Mouse (Mus musculus) right cerebral cortex, adult 2 months (tissue): ENCODE measurements at regions not wholly inside any gene's neighbourhood (a gene's known extent, or its start where the extent isn't known, plus 50 kb on each side); places are given as distances from the start of the nearest gene placed in this dataset.
"Not testable (repeated sequence)": the region's sequence is repeated elsewhere in the genome, so short reads cannot be mapped to it uniquely, and the experiment has no call there.

ENCODE experiments used
- DNase-seq, 2 experiments: peaks; one replicate each; pipeline ENCODE4 v3.0.0; 2021 to 2022; ENCODE audit warnings: low spot score in 2 of 2

DNA sequence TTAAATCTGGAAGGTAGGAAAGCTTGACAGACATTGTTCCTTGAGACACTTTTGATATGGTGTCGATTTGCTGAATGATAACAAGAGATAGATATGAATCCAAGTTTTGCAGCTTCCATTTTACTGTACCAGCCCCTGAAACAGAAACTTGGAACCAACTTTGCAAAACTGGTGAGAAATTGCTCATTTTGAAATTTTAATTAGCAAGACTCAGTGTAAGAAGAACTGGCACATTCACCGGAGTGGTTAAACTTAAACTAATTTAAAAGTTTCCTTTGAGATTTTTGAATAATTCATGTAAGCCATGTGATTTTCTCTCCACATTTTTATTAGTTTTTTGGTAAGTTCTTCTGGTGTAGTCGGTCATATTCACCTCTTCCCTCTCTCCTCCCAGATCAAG is 85.3 kb downstream of the Slitrk1 start:
- no peak for DNase-seq

DNA sequence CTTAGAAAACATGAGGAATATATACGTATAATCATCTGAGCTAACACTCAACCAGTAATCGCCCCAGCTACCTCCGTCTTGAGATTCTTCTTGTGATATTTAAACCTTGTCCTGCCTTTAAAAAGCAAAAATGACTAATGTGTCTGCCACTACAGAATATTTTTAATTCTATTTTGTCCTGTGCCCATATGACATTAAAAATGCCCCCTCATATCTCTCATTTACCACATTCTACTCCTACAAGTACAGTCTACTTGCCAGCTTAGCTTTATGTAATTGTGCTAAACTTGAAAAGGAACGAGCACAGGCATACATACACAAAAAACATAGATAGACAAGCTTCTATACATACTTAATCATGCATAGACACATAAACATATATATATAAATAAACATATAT is 92.4 kb downstream of the Slitrk1 start:
- DNase-seq, result no peak

GRCm38 (mm10) chr14:108819370-108819769 is 94.6 kb downstream of the Slitrk1 start:
- DNase-seq, result no peak

DNA sequence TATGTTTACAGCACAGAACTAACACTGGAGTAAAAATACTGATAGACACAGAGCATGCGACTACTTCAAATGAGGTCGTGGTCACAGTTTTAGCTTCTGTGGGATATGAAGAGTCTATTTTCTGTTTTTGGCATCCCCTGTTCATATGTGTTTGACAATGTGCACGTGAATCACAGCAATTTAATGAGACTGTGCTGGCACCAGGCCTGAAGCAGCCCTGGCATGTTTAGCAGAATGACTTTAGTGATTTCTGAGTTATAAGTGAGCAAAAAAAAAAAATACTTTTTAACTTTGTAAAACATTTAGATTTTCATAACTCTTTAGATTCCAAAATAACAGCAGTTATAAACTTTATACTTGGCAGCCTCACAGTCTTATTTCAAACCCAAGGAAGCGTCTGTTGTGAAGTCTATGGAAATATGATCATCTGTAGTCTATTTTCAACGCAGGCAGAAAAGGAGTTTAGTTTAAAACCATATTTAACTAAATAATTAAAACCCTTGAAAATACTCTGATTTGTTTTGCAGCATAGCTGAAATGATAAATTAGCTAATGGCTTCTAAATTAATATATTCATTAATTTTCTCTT is 108.5 kb downstream of the Slitrk1 start:
- DNase-seq, result peak in 1 of 2 experiments; percentile 42

- no peak for DNase-seq
Observed at GRCm38 (mm10) chr14:108798884-108799283, 115.1 kb downstream of the Slitrk1 start.

DNA sequence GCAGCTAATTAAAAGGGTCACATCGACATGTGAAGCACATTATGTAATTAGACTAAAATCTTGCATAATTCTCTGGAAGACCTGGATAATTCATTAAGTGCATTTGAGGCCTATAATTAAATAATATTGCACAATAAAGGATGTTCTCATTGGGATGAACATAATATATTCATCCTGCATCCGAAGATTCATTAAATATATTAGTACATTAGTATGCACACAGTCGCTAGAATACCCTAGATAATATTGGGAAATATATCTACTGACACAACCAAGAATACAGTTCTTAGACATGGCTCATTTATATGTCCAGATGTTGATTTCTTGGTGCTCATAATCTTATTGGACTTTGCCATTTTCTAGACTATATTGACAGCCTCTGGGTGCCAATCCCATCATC is 121.5 kb downstream of the Slitrk1 start:
- DNase-seq, result no peak

DNA sequence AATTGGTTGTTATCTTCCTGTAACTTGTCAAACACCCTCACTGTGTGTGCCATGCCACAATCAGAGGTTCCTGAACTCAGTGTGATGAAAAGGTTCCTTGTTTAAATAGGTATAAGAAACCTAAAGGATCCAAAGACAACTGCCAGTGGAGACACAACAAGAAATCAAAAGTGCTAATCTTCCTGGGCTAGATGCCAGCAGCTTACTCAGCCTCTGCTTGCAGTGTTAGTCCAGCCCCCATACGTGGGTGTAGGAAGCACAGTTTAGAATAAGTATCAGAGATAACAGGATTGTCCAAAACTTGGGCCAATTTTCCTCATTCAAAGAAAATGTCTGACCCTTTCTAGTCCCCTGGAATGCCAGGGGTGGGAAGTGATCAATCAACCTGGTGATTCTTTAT is 122.7 kb downstream of the Slitrk1 start:
- DNase-seq, result peak; percentile 81 to 84

DNA sequence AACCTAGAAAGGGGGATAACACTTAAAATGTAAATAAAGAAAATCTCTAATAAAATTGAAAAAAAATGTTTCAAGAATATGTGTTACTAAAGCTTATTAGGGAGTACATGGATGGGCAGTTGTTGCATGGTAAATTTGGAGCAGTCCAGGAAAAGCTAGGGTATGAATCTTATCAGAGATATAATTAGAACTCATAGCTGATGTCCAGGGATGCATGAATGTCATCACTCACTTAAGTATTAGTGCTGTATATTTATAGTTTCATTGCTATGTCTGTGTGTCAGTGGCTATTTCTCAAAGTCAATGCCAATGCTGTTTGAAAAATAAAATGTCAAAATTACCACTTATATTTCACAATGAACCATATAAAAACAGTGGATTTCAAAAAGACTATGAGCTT is 165.2 kb downstream of the Slitrk1 start:
- DNase-seq, result no peak

GRCm38 (mm10) chr14:108711811-108712210 is 202.1 kb downstream of the Slitrk1 start:
- no peak for DNase-seq

DNA sequence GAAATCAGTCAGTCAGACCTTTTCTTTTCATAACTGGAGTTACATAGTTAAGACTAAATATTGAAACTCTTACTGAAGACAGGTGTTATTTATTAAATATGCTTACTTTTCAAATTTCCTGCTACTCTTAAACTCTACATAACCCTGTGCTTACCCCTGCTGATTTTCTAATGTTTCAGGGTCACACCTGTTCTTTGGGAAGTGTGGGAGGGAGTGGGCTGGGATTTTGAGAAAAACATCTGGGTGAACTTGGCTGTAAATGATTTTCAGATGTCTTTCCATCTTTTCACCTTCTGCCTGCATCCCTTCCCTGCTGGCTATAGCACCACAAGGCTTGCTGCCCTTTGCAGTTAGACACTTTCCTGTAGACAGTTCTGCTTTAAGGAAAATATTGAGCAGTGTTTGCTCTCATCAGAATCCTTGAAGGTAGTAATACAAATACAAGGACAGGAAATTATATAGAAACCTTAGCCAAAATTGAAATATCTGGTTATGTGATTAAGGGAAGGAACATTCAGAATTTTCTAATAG is 204.8 kb downstream of the Slitrk1 start:
- no peak for DNase-seq

DNA sequence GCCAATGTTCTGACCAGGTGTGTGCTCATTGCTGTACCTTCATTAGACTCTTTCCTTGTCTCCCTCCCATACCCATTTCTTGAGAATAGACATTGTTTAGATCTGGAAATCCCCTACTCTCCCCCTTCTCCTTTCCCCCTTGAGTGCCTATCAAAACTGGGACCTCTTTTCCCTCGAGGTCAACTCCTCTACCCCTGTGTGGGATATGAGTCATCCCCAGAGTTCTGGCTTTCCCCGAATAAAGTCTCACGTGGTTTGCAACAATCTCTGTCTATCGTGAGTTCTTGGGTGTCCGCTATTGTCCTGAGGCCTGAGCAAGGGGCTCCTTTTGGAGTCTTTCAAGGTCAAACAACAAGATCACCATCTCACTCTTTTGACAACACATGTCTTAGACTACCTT is 209.3 kb downstream of the Slitrk1 start:
- not testable (repeated sequence) for DNase-seq

- peak in 1 of 2 experiments; percentile 5 for DNase-seq
Observed at GRCm38 (mm10) chr14:108664864-108665263, 249.1 kb downstream of the Slitrk1 start.

GRCm38 (mm10) chr14:108638291-108638690 is 275.7 kb downstream of the Slitrk1 start:
- no peak for DNase-seq

- no peak for DNase-seq
Observed at GRCm38 (mm10) chr14:108635266-108635665, 278.7 kb downstream of the Slitrk1 start.

GRCm38 (mm10) chr14:108610028-108610427 is 303.9 kb downstream of the Slitrk1 start:
- no peak for DNase-seq
